Mouse (Mus musculus) A20 (cell line): ENCODE data around the gene Slc12a3.

Experiments used
- DNase-seq: peaks from one replicate; pipeline ENCODE4 v3.0.0-alpha.2; 2011; ENCODE audit warnings: low read depth, low spot score

The Slc12a3 gene

GRCm38 (mm10) chr8:94328932-94329728 lies at the start of gene Slc12a3:
TSS of gene Slc12a3 (plus strand) at chr8:94329201.
- no peak for DNase-seq

DNA sequence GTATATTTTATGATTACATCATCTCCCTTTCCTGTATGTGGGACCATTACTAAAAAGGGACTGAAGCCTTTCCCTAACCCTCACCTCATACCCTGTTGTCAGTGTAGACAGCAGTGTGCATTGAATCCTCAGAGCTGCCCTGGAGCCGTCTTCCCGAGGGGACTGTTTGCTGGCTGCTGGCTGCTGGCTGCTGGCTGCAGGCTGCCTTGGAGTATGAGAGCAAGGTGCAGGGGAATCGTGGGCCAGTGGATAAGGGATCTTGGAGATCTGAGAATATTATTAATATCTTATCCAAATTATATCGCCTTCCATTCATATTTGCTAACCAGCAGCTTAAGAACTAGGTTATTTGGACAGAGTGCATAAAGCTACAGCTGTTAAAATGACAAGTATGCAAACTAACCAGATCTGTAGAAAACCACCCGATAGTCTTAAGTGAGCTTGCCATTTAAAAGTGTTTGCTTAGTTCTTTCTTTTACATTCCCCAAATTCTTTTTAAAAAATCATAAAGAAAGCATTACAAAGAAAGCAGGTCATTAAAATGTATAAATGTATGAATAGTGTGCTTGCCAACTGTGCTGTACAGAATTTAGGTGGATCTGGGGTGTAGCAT lies 48.9 kb upstream of the Slc12a3 start:
- DNase-seq = no peak

GRCm38 (mm10) chr8:94282453-94282985 lies 46.5 kb upstream of the Slc12a3 start:
- DNase-seq = no peak

DNA sequence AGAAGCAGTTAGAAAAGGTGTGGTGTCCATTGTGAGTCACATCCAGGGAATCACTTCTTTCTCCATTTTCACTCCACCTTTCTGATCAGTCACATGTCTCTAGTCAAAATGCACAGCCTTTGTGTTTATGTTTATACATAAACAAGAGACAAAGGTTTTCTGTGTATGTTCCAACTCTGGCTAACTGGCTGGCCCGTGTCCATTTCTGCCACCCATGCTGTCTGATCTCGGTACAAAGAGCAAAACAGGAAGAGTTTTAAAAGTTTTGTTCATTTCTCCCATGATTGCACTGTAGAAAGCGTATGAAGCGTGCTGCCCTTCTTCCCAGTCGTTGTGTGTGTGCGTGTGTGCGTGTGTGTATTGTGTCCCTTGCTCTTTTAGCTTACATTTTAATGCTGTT lies 44.8 kb upstream of the Slc12a3 start:
- no peak for DNase-seq

DNA sequence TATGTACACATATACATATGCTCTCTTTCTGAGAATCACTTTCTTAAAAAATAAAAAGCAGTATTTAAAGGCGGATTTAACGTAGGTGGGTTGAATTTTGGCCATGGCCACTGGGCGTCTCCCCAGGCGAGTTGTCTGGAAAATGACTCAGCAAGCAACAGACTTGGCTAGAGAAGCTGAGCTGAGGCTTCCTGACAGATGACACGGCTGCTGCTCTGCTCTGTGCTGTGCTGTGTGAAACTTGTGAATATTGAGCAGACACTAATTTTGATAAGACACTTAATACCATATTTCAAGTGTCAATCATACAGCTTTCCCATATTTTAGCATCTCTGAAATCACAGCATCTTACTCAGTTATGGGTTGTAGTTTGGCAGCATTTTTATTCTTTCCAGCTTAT lies 38.4 kb upstream of the Slc12a3 start:
- DNase-seq = no peak

GRCm38 (mm10) chr8:94292072-94292471 lies 36.9 kb upstream of the Slc12a3 start:
- DNase-seq = no peak

- no peak for DNase-seq
These were observed 36.4 kb upstream of the Slc12a3 start for GRCm38 (mm10) chr8:94292626-94293025.

DNA sequence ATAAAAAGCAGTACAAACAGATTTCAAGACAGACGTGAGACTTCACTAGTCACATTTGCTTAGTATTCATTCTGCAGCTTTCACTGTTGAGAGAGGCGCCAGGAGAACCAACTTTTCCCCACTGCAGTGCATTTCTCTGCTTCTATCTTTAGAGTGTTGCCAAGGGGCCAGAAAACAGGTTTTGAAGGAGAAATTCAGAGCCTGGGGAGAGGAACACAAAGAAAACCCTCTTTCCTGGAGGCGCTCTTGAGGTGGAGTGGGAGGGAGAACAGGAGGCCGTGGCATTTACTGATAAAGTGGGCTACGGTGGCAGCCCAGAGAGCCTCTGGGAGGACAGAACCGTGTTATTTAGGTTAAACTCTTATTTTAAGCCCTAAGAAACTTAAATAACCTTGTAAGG lies 33.3 kb upstream of the Slc12a3 start:
- no peak for DNase-seq

- no peak for DNase-seq
These were observed 32.5 kb upstream of the Slc12a3 start for GRCm38 (mm10) chr8:94296312-94296991.

DNA sequence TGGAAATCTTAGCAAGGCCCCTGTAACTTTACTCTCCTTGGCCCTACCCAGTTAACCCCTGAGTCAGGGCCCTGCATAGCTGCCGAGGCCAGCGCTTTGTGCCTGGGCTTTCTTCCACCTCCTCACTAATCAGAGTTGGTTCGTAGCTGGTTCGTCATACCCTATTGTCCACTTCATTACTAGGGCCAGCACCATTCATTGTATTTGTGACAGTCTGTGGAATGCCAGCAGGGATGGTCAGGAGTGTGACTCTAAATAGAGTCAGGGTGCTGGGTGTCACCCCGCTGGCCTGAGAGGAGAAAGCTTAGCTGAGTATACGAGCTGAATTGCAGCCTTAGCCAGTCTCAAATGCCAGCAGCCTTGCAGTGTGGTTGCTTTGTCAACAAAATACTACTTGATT lies 31.9 kb upstream of the Slc12a3 start:
- DNase-seq = no peak

DNA sequence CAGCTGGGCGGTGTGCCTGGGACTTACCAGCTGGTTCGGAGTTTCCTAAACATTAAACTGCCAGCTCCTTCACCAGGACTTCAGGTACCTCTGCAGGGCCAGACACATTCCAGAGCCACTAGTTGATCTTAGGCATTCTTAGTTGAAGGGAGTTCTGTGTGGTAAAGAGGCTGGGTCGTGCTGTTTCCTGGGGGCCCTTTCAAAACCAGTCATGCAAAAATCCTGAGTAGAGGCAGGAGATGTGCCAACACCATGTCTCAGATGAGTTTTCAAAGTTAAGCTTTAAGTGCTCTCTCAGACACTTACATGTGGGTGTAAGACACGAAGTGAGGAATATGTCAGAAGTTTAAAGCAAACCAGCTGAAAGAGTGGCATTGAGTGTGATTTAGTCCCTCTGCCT lies 28.2 kb upstream of the Slc12a3 start:
- DNase-seq = peak; percentile 16

GRCm38 (mm10) chr8:94304412-94304811 lies 24.6 kb upstream of the Slc12a3 start:
- no peak for DNase-seq

DNA sequence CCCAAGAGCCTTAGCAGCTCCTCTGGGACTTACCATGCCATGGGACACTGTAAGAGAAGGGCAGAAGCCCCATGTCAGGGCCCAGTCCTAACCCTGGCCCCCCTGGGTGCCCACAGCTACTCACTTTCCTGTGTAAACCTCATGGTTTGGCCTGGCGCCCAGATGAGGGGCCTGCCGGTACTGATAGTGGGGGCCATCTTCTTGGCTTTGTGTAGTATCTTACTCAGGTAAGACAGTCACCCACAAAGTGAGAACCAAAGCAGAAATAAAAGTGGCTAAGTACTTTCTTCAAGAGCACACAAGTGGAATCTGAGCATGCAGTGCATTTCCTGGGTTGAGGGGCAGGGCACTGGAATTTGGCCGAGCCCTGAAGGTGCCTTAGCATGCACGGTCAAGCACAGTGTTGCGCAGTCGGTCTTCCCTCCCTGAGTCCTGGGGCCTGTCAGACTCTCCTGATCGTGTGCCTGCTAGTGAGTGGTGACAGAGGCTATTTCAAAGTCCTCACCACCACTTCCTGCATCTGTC lies 21.9 kb upstream of the Slc12a3 start:
- no peak for DNase-seq

GRCm38 (mm10) chr8:94307652-94308051 lies 21.3 kb upstream of the Slc12a3 start:
- DNase-seq = no peak

DNA sequence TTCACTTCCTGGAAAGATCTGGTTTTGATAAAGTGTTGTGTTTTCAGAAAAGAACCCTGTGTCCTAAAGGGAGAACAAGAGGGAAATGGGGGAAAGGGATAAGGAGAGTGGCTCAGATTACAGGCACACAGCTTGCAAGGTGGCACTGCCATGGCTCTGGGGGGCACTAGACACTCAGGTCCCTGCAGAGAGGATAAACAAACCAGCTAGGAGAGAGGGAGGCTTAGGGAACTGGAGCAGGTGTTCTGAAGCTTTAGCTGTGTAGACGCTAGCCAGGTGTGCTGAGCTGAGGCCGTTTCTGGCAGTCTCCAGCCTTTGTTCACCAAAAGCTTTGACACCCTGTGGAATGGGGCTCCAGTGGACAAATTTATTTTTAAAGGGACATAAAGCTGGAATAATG lies 14.9 kb upstream of the Slc12a3 start:
- DNase-seq = no peak

DNA sequence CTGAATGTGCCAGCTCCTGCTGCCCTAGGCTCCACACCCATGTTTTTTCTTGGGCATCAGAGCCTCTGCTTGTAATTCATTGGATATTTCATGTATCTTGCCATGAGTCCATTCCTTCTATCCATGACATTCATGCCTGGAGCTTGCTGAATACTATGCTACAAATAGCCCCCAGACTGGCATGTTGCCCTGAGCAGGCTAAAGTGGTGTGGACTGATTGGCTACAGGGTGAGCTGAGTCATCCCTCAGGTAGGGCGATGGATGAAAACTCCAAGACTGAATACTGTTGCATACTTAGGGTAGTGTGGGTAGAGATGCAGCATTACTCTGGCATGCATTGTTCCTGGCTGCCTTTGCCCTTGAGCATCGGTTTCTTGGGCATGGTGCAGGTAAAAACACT lies 11.8 kb upstream of the Slc12a3 start:
- no peak for DNase-seq

- DNase-seq = no peak
These were observed 11.3 kb upstream of the Slc12a3 start for GRCm38 (mm10) chr8:94317691-94318090.

GRCm38 (mm10) chr8:94320036-94320435 lies 9.0 kb upstream of the Slc12a3 start:
- DNase-seq = no peak

GRCm38 (mm10) chr8:94322083-94322482 lies 6.9 kb upstream of the Slc12a3 start:
- DNase-seq = no peak

DNA sequence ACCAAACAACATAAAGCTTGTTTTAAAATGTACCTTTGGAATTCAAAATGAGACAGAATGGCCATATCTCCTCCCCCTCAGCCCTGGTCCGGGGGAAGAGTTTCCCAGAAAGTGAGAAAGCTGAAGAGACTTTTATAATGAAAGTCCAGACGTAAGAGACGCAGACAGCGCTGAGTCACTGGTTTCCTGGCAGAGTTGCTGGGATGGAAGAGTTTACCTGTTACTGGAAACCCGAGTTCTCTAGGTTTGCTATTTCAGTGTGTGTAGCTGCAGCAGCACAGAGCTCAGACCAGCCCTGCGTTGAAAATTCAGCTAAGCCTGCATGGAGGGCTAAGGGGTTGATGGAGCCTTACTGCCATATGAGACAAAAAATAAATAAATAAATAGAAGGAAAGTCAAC lies 6.0 kb upstream of the Slc12a3 start:
- no peak for DNase-seq

GRCm38 (mm10) chr8:94324071-94324470 lies 4.9 kb upstream of the Slc12a3 start:
- DNase-seq = peak; percentile 44

GRCm38 (mm10) chr8:94326016-94326415 lies 3.0 kb upstream of the Slc12a3 start:
- no peak for DNase-seq
